Mouse (Mus musculus): ENCODE measurements around the gene Pax5.

GRCm38 (mm10) chr4:44664767-44665056, 45.6 kb downstream of the Pax5 start:
- TF ChIP-seq CTCF (IDR thresholded peaks at IDR 0.05; ENCODE audit: low read depth) = no peak
- no peak for TF ChIP-seq EP300 (IDR thresholded peaks at IDR 0.05; ENCODE audit: low read depth)

Data from liver, postnatal 0 days (tissue).